Mouse (Mus musculus) B cell, adult 2 months (primary cell): ENCODE measurements around the gene Cbx4.

ENCODE experiments used
- DNase-seq, 2 experiments: peaks; one replicate each; pipeline ENCODE4 v3.0.0; 2022

The Cbx4 gene

DNA sequence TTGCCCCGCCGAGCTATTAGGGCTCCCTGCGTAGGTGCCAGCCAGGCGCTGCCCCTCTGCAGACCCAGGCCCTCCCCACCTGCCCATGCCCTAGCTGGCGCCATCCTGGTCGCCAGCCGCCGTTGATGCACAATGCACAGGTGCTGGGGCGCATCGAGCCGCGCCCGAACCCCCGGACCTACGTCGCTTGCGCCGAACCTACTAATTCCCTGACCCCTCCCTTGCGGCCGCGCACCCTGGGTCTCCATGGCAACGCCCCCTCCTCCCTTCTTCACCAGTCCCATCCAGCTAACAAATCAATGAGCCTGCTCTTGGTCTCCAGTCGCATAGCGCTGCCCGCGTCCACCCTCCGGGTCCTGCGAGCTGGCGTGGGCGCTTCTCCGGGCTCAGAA is 44.7 kb downstream of the Cbx4 start:
- no peak for DNase-seq

- peak; percentile 99 for DNase-seq
Measured at GRCm38 (mm10) chr11:119040600-119041324, 45.3 kb downstream of the Cbx4 start, which contains the start of gene Cbx8. TSS of gene Cbx8 (minus strand) at chr11:119040969.

GRCm38 (mm10) chr11:119039732-119040512 is 46.1 kb downstream of the Cbx4 start:
- peak; percentile 29 to 34 for DNase-seq

- DNase-seq = no peak
Measured at GRCm38 (mm10) chr11:119038744-119039484, 47.1 kb downstream of the Cbx4 start.

DNA sequence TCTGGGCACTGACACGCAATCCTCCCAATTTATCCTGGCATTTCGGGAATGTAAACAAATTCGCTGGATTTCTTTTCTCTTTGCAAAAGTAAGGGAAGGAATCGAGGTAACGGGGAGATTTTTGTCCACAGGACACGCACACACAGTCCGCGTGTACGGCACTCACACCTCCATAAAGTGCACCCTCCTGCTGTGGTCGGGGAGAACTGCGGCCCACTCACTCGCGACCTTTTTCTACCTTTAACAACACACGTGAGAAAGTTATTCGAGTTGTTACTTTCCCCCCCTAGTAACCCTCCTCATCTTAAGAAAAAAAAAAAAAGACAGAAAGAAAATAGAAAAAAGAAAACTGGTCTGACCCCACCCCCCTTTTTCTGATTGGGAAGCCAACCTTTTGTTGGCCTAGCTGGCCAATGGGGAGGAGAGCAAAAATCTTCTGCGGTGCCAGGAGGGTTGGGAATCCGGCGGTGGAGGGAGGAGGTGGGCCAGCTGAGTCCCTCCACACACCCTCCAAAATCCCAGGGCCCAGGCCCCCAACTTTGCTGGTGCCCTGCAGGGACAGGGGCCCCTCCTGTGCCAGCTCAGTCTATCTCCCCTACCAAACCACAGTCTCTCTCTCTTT is 48.1 kb downstream of the Cbx4 start:
- DNase-seq = no peak

DNA sequence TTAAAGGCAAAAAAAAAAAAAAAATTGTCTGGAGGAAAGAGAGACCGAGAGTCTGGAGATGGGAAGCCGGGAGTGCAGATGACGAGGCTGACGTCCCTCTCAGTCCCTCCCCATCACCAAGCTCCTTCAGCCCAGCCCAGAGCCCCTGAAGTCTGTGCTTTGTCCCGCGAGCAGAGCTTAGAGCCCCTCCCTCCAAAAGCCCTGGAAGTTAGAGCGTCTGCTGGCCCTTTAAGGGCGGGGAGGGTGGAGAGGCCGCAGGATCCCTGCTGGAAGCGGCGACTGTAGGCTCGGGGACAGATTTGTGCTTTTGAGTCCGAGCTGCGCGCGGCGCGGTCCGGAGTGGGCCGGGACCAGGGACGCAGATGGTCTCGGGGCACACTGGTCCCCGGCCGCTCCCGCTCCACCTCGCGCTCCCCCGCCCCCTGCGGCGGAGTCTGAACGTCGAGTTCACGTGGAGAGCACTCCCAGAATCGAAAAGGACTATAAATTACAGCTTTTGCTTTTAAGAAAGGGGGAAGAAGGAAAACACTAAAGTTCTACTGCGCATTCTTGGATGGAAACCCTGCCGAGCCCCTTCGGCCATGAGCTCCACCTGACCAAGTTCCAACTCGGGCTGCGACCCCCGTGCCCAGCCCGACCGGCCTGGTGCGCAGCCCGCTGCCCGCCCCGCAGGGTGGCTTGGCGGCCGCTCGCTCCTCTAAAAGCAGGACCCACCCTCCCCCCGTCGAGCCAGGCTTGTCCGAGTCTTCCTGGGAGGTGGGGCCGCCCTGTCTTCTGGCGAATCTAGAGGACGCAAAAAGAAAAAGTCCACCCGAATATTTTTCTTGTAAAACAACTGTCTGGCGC is 48.9 kb downstream of the Cbx4 start:
- no peak for DNase-seq

DNA sequence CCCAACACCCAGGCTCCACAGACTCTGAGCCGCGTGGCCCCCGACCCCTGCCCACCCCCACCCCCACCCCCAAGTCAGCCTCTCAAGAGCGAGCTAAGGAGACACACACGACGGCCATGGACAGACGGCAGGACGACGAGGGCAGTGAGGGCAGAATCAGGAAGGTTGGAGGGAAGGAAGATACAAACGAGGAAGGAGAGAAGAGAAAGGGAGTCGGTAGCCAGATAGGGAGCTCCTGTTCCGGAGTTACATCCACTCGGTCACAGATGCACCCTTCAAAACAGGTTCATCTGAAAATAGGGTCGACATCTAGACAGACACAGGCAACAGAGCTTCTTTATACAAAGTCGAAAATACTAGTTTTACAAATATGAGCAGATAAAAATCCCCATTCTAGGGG is 49.6 kb downstream of the Cbx4 start:
- no peak for DNase-seq

DNA sequence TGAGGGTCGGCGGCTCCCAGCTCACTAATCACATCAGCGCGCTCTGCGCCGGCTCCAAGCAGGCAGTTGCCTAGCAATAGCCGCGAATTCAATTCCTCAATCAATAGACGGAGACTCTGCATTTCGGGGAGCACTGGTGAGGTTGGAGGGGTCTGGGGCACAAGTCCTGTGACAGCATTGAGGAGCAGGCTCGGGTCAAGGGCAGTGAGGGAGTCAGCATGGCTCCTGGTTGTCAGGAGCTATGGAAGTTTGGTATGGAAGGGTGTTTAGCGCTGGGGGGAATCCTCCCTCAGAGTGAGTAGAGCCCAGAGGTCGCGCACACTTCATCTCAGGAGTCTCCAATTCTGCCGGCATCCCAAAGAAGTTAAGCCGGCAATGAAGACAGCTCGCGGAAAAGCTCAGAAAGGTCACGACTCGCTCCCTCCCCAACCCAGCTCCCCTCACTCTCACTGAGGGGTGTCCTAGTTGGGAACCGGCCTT is 50.3 kb downstream of the Cbx4 start:
- no peak for DNase-seq

GRCm38 (mm10) chr11:119035094-119035685 is 50.8 kb downstream of the Cbx4 start:
- peak in 1 of 2 experiments; percentile 32 for DNase-seq

- no peak for DNase-seq
Measured at GRCm38 (mm10) chr11:119034635-119035034, 51.4 kb downstream of the Cbx4 start.

GRCm38 (mm10) chr11:119033874-119034558 is 52.0 kb downstream of the Cbx4 start:
- peak; percentile 91 to 93 for DNase-seq
